Mouse (Mus musculus): ENCODE measurements around the gene Cops2.

GRCm38 (mm10) chr2:125900797-125901410 lies 42.0 kb upstream of the Cops2 start:
- TF ChIP-seq CTCF (IDR thresholded peaks at IDR 0.05; ENCODE audit: low read depth), result no peak
- peak; percentile 69; the same call in 1 of the 2 replicates for TF ChIP-seq EP300 (IDR thresholded peaks at IDR 0.05; ENCODE audit: low read depth)
